Mouse (Mus musculus): ENCODE measurements at regions not wholly inside any gene's neighbourhood (a gene's known extent, or its start where the extent isn't known, plus 50 kb on each side); places are given as distances from the start of the nearest gene placed in this dataset.

DNA sequence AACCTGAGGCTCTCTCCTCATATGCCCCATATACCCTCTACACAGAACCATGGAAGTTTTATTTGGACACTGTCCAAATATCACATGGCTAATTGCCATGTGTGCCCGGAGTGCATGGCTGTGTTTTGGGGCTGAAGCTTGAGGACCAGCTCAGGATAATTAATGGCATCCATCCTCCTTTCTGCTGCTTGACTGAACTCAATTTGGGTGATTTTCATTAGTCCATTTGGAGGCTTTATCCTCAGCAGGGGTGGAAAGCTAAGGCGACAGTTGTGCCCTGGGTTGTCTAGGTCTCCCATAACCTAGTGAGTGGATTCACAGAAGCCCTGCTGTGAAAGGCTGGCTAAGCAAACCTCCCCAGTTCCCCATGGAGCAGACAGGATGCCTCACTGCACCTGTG, 148.5 kb upstream of the 4931429L15Rik start:
- DNase-seq (ENCODE audit: low read depth, low spot score) = no peak

DNA sequence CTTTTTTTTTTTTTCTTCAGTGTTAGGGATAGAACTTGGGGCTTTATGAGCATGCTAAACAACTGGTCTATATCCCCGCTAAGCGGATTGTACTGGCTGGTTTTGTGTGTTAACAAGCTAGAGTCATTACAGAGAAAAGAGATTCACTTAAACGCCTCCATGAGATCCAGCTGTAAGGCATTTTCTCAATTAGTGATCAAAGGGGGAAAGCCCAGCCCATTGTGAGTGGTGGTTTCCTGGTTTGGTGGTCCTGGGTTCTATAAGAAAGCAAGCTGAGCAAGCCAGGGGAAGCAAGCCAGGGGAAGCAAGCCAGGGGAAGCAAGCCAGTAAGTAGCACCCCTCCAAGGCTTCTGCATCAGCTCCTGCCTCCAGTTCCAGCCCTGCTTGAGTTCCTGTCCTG, 147.9 kb upstream of the 4931429L15Rik start:
- DNase-seq (ENCODE audit: low read depth, low spot score) = no peak

GRCm38 (mm10) chr9:46462681-46463080, 142.9 kb upstream of the 4931429L15Rik start:
- no peak for DNase-seq (ENCODE audit: low read depth, low spot score)

DNA sequence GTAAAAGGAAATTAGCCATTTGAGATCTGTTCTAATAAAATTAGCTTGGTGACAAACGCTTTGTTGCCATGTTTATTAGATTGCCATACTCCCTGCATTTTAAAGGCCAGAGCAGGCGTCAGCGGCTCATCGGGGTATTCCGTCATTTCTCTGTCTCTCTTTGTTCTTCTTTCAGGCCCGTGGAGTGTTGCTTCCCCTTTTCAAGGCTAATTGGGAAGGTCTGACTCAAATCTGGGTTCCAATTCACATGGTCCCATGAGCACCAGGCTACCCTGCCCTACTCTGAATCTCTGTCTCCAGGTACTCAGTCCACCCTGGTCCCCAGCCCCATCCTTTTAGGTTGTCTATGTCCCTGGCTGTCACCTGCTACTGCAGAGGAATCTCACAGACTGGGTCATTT, 138.2 kb upstream of the 4931429L15Rik start:
- DNase-seq (ENCODE audit: low read depth, low spot score) = no peak

- DNase-seq (ENCODE audit: low read depth, low spot score) = no peak
Measured at GRCm38 (mm10) chr9:46454807-46455610, 135.2 kb upstream of the 4931429L15Rik start.

GRCm38 (mm10) chr9:46443191-46444095, 123.7 kb upstream of the 4931429L15Rik start:
- no peak for DNase-seq (ENCODE audit: low read depth, low spot score)

GRCm38 (mm10) chr9:46442739-46443181, 123.0 kb upstream of the 4931429L15Rik start:
- DNase-seq (ENCODE audit: low read depth, low spot score) = no peak

- DNase-seq (ENCODE audit: low read depth, low spot score) = no peak
Measured at GRCm38 (mm10) chr9:46440226-46440625, 120.4 kb upstream of the 4931429L15Rik start.

DNA sequence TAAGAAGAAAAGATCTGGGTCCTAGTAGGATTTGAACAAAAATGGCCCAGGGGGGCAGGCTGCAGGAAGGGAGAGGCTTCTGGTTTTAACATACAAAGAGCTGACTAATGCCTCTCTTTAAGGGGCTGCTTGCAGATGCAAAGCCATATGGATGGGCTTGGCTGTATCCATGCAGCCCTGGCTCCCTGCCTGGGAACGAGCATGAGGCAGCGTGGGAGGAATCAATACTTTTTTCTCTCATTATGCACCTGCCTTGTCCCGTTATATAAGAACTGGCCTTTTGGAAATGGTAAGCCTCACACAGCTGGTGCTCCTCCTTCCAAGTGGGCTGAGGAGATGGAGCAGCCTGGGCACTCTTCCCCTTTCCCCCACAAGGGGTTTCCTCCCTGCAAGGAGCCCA, 114.9 kb upstream of the 4931429L15Rik start:
- no peak for DNase-seq (ENCODE audit: low read depth, low spot score)

GRCm38 (mm10) chr9:46433716-46434115, 113.9 kb upstream of the 4931429L15Rik start:
- DNase-seq (ENCODE audit: low read depth, low spot score) = no peak

DNA sequence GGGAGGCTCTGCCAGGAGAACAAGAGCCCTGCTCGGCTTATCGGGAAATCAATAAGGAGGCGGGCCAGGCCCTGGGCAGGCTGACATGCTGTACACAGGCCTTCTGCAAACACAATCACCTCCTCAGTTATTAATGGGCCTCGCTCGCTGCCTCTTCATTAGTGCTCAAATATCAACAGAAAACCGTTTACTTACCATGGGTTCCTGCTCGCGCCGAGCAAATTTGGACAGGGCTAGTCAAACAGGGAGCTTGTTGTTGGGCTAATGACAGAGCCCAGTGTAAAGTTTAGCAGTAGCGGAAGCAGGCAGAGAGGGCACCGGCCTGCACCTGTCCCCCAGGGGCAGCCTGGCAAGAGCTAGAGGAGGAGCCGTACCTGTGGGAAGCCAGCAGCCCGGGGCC, 111.3 kb upstream of the 4931429L15Rik start:
- no peak for DNase-seq (ENCODE audit: low read depth, low spot score)

- DNase-seq (ENCODE audit: low read depth, low spot score) = no peak
Measured at GRCm38 (mm10) chr9:46423184-46423967, 103.6 kb upstream of the 4931429L15Rik start.

DNA sequence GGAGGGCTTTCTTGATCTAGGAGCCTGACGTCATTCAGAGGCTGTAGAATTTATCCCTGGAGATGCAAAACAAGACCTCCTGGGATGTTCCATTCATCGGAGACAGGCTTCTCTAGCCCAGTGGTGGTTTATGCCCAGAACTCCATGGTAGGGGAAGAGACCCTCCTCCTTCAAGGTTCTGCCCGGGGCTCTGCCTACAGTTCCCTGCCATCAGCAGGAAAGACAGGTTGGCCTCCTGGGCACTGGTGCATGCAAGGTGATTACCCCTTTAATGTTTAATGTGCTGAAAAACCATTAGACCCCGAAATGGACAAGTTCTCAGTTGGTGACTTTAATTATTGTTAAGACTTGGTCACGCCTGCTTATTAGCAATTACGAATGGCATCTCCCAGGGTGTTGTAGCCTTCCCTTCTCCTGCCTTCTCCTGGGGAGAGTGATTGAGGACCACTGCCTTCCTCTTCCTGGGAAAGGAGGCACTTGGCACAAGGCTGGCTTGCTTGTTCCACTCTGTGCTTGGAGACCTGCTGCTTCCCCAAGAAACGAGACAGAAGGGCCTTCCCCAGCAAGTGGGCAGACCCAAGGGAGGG, 102.0 kb upstream of the 4931429L15Rik start:
- DNase-seq (ENCODE audit: low read depth, low spot score) = no peak

DNA sequence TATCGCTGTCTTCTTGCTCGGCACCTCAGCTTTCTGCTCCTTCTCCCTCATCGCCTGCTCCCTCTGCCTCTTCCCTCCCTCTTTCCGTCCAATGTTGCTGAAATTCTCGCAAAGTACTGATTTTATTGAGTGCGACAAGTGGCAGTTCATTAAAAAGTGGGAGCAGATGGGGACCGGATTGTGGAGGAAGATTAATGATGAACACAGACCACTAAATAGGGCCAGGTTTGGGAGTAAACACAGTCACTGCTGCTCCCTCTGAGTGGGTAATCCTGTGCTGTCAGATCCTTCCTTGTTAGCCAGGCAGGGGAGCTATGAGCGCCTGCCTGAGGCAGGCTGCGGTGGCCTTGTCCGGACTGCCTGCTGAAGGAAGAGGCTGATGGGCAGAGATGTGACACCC, 91.9 kb upstream of the 4931429L15Rik start:
- no peak for DNase-seq (ENCODE audit: low read depth, low spot score)

- no peak for DNase-seq (ENCODE audit: low read depth, low spot score)
Measured at GRCm38 (mm10) chr9:46408776-46409175, 89.0 kb upstream of the 4931429L15Rik start.

GRCm38 (mm10) chr9:46406606-46407005, 86.8 kb upstream of the 4931429L15Rik start:
- DNase-seq (ENCODE audit: low read depth, low spot score) = no peak

DNA sequence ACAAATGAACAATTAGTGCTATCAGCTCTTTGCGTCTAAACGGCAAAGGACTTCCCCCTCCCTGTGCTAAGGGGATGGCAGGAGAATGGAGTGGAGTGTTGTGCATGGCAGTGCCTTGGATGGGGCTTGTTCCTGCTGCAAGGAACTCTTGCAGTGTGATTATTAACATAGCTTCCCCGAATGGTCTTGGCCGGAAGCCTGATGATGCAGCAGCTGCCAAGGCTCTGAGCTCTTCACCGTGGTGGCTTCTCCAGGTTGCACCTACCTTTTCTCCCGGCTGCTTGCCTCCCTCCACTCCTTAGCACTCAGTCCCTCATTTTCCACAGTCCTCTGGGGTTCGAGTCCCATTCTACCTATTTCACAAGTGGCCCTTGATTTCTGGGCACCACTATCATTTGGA, 76.8 kb upstream of the 4931429L15Rik start:
- DNase-seq (ENCODE audit: low read depth, low spot score) = no peak

DNA sequence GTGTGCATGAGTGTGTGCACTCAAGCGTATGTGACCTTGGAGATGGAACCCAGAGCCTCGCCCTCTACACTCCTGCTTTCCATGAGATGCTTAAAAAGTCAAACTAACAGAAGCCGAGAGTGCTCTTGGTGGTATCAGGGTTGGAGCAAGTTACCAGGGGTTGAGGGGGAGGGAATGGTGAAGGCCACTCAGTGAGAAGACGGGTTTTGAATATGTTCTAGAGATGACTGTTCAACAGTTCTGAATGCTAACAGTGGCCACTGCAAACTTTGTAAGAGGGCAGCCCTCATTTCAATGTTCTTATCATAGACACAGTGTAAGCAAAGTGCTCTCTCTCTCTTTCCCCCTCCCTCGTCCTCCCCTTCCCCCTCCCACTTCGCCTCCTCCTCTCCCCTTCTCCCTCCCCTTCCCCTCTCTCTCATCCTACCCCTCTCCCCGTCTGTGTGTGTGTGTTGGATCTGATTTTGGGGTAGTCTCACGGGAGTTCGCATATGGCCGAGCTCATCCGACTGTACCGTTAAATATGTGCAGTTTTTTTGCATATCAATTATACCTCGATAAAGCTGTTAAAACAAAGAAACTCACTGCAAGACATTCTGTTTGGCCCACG, 75.5 kb upstream of the 4931429L15Rik start:
- no peak for DNase-seq (ENCODE audit: low read depth, low spot score)

DNA sequence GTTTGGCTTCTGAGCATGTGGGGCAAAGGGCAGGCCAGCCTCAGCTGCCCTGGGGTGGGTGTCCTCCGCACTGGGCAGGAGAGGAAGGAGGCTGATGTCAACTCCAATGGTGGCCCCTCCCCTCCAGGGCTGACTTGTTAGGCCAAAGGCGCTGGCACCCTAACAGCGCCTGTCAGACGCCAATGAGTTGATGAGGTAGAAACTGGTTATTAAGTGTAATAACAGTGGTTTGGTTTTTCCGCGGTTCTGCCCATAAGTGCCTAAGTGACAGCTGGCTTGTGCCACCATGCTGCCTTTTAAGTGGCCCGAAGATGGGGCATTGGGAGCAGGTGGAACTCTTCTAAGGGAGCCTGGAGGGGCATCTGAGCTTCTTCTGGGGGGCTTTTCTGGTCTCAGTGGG, 74.5 kb upstream of the 4931429L15Rik start:
- DNase-seq (ENCODE audit: low read depth, low spot score) = no peak

DNA sequence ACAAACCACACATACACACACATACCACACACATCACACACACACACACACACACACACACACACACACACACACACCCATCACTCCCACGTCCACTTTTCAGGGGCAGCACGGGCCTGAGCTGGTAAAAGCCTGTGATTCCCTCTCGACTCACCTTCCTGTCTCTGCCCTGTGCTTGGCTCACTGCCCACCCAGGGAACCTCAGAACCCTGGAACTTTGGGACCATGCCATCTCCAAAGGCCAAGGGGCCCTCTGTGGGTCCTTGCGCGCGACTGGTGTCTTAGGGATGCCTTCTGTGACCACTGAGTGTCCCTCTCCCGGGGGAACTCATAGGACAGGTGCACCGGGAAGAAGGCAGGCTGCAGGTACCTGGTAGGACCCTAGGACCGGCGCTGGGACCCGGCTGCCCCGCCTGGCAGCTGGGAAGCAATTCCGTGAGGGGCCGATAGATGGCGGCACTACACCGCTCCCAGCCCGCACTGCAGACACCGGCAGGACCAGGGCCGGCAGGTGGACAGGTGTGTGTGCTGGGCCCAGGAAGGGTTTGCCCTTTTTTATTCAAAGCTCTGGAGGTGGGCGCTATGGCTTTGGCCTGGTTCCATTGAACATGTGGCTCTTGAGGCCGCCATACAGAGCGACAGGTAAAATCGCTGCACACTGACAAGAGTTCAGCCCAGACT, 73.0 kb upstream of the 4931429L15Rik start:
- DNase-seq (ENCODE audit: low read depth, low spot score) = no peak

All from CD4-positive helper T cell, adult 2 months (primary cell).